Mouse (Mus musculus) v-Abl transformed pro-B cells (cell line): ENCODE results near the gene Pknox2.

Source experiments
- in situ Hi-C, 2 experiments: fragments of 400-800 bp; cut with MboI; formaldehyde crosslinking; loops; one replicate each; pipeline ENCODE4 v1.15.1; 2025; ENCODE audit not compliant: unreplicated experiment in 2 of 2

Gene Pknox2

DNA sequence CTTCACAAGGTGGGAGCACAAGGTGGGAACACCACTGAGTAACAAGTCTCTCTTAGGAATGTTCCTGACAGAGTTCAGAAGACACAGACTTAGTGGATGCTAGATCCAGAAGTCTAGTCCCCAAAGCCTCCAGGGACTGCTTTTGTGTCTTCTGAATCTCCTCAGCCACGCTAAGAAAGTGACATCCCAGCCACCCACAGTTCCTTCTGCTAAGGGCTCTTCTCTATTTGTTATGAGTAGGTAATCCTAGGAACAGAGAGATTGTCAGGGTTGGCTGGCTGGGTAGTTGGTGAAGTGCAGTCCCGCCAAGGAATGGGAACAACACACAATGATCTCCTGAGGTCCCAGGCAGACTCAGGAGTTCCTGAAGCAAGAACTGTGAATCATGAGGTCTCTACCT lies 85.6 kb downstream of the Pknox2 start:
- in situ Hi-C loops, result no loop called here

DNA sequence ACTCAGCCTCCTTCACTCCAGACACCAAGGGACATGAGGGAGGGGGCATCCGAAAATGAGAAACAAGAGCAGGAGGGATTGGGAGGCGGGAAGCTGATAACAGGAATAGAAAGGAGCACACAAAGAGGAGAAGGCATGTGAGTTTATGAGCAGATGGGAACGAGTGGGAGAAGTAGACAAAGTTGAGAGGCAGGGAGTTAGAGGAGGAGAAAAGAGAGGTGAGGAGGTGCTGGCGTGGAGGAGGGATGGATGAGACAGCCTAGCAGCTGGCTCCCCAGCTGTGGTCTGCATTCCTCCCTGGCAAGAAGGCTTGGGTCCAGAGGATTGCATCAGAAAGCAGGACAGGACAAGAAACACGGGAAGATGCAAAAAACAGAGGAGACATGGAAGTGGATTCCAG lies 92.5 kb downstream of the Pknox2 start:
- in situ Hi-C loops, result no loop called here

DNA sequence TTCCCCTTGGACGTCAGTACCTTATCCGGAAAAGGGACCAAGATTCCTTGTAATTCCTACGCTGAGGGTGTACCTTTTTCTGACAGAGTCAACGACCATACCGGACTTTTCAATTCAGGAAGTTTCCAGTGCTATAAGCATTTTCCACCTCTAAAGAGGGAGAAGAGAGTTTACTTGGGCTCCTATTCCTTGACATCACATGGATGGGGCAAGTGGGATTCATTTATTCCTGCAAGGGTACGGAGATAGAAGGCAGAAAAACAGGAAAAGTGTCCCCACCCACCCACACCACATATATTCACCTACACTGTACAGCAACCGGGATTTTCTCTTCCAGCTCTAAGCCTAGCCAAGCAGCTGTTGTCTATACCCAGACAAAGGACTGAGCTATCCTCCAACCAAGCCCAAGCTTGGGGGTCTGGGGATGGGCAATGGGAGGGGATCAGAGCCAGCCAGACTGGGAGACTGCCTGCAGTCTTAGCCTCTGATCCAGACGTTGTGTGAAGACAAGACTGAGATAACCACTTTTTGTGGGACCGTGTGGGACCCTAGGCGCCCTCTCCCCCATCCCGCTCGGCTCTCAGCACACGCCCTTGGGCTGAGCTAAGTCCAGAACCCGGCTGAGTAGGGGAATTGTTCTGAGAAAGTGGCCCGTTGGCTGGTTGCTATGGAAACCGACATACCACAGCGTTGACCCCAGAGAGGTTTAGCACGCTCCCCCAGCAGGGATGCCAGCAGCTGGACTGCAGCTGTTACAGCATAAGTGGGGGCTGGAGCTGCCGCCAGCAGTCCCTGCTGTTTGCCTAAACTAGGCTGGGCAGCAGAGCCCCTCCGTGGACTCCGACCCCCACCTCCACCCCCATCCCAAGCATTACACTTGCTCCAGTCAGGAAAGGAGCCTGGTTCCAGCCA lies 93.3 kb downstream of the Pknox2 start:
- in situ Hi-C loops, result no loop called here

- in situ Hi-C loops, result no loop called here
Observed at GRCm38 (mm10) chr9:37053041-37053440, 94.2 kb downstream of the Pknox2 start.

DNA sequence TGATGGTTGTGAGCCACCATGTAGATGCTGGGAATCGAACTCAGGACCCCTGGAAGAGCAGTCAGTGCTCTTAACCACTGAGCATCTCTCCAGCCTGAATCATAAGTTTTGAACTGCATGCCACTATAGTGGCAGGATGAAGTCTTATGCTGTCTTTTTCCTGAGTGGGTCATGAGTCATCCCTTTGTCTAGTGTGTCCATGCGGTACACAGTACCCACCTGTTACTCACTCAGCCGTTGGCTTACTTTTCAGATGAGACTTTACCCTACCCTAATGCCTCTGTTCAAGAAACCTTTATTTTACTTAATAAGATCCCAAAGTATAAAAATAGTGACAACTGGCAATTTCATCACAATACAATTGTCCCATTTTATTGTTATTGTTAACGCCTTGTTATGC lies 95.5 kb downstream of the Pknox2 start:
- in situ Hi-C loops, result no loop called here

DNA sequence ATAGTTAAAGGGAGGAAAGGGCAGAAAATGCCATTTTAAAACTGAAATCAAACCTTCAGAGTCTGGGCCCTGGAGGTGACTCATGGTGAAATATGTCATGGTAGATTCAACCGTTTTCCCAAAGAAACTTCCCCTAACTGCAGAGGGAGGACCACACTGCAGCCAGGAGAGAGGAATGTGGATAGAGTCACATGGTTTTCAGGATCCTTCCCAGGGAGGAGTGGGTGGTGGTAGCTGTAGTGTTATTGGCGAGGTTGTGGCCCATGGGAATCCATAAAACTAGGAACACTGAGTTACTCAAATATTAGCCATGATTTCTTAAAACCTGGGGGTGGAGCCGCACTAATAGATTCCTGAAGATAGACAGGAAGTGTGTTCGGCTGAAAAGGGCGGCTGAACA lies 99.7 kb downstream of the Pknox2 start:
- in situ Hi-C loops, result no loop called here

DNA sequence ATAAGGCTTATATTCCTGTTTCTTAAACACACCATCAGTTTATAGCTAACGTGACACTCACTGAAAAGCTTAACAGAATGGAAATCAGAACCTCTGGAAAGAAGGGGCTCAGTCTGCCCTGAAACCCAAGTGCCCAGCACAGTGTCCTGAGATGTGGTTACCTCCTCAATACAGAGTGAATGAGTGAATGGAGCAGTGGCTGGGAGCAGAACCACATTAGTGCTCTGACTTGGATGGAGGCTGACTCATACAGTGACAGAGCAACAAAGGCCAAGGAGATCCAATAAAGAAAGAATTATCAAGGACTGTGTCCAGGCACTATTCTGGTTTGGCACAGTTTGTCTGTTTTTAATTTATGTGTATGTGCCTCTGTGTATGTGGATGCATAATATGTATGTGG lies 101.3 kb downstream of the Pknox2 start:
- in situ Hi-C loops, result no loop called here

DNA sequence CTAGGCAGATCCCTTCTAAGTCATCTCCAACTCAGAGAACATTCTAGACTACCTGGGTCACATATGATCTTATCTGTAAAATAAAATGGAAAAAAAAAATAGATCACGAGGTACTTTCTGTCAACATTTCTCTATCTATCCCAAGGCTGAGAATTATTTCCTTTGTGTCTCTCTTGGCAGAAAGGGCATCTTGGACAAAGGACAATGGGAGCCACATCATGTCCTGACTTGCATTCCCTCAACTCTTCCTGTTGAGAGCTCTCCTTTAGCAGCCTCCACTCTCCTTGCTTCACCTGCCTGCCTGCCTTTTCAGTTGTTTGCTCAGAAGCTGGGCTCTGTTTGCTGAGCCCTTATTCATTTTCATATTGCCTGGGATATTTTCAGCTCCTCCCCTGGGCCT lies 103.0 kb downstream of the Pknox2 start:
- in situ Hi-C loops, result no loop called here

DNA sequence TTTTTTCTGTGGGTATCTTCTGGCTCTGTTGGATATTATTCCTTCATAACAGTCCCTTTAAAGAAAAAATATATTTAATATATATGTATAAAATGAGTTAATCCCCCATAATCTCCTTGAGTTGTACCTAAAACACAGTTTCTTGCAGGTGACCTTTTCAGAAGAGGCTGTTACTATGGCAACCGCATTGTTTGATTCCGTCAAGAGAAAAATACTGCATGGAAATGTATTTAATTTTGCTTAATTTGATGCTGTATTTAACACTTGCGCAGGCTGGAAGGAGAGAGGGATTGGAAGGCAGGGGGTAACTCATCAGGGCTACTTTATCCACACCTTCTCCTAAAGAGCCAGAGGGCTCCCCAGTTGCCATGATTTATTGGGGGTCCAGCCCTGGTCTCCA lies 108.3 kb downstream of the Pknox2 start:
- in situ Hi-C loops, result no loop called here

DNA sequence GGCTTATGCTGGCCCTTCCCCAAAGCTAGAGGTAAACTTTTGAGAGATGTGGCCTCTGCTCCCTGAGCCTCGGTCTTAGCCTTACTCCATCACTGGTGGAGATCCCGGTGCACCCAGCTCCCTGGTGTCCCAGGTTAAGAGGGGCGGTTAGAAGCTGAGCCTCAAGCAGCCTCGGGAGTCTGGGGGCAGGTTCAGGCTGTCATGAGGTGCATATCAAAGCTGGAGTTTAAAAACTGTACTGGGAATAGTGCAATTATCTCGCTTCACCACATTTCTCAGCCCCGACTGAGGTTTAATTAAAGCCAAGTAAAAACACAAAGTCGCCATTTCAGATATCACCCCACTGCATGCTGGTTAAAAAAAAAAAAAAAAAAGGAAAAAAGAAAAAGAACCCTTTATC lies 108.8 kb downstream of the Pknox2 start:
- in situ Hi-C loops, result no loop called here

DNA sequence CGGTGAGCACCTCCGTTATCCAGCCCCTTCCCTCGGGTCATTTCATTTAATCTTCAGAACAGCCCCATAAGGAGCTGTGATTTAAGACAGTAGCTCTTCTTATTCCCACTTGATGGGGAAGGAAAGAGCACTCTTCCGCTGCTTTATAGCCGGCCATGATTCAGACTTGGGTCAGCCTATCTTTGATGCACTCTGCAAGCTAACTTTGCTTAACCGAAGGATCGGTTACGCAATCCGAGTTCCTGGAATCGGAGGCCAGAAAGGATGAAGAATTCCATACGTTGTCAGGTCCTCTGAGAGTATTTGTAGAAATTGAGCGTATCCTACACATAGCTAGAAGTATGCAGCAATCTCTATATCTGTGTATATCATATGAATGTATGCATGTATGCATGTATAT lies 109.8 kb downstream of the Pknox2 start:
- in situ Hi-C loops, result no loop called here

DNA sequence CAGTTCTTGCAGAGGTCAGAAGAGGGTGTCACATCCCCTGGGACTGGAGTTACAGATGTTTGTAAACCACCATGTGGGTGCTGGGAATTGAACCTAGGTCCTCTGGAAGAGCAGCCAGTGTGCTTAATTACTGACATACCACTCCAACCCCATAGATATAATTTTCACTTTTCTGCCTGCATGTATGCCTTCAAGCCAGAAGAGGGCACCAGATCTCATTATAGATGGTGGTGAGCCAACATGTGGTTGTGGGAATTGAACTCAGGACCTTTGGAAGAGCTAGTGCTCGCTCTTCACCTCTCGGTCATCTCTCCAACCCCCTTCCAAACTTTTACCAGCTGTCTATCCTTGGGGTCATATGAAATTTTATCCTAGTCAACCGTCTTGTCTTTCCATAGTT lies 112.0 kb downstream of the Pknox2 start:
- in situ Hi-C loops, result no loop called here

DNA sequence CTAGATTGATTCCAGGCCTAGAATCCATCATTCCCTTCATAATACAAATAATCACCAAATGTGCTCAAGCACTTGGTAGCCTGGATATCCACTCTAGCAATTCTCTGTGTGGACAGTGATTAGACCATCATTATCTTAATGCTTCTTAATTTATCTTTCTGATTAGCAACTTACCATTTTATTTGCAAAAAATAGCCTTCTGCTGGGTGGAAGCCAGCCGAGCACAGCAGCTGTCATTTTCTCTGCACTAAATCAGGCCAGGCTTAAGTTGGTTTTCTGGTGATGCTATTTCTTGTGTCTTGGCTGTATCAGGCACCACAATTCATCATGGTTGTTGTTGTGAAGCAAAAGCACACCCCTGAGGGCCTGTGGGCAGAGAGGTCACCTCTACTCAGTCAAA lies 112.9 kb downstream of the Pknox2 start:
- in situ Hi-C loops, result no loop called here

DNA sequence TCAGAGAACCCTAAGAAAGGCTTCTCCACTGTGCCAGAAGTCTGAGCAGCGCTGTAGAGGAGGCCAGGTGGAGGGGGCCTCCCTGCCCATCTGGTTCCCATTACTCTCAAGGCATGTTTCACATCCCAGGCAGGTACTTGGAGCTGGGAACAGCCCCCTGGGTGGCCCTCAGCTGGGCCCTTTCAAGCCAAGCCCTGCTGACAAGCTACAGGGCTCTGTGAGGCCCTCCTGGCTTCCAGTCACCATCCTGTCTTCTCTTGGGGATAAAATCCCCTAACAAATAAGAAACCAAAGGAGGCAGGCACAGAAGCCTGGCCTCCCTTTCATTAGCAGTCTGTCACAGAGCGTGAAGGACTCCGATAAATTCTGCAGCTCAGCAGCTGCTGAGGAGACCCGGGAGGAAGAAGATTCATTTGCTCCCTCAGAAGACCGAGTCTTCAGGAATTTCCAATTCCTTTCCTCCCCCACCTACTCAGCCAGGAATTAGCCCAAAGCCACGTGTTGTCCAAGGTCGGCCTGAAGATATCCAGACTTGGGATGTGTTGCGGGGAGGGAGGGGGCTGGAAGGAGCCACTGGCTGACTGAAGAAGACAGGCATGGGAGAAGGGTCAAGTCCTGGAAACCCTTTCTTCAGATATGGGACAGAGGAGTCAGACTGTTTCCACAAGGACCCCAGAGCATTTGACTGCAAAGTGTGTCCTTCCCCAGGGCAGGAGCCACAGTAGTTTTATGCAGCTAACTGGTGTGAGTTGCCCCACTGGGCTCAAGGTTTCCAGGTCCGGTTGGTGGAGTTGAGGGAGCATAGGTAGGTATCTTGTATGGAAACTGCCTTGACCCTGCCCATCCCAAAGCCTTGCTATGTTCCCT lies 116.6 kb downstream of the Pknox2 start:
- in situ Hi-C loops, result no loop called here

GRCm38 (mm10) chr9:37029811-37030346 lies 117.3 kb downstream of the Pknox2 start:
- in situ Hi-C loops, result no loop called here

DNA sequence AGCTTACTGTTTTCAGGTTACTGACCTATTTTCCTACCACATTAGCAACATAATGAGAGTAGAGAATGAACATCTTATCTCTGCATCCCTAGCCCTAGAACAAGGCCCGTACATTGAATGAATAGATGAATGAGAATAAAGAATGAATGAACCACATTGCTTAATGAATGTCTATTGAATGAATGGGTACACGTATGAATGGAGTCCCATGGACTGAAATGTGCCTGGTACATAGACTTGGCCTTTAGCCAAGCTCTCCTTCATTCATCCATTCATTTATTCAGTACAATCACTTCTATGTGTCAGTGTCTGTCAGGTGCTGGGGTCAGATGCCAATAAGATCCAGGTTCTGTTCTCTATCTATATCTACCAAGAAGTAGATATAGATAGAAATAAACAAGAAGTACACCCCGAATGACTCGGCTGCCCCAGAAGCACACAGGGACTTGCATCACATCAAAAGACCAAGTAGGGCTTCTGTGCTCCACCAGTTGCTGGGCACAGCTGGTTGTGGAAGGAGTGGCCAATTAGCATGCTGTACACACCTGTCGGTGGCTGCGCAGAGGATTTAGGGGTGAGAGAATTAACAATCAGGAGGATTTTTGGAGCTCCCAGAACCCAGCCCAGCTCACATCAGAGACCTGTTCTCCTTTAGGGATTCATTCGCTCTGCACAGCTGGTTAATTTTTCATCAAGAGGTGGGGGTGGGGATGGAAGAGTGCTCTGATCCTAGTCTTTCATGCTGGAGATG lies 119.2 kb downstream of the Pknox2 start:
- in situ Hi-C loops, result no loop called here

DNA sequence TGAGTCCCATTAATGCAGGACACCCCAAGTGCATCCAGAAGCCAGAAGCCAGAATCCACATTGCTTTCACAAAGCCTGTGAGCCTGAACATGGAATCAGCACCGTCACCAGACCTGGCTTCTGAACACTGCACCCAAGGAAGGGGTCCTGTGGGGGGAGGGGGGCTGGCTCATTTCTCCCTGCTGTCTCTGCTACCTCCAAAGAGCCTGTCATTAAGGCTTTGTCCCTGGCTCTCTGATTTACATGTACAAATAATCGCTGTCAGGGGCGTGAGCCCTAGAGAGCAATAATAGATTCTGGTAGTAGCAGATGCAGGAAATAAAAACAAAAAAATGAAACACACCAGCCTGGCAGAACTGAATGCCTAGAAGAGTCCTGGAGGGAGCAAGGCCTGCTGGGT lies 121.3 kb downstream of the Pknox2 start:
- in situ Hi-C loops, result no loop called here

GRCm38 (mm10) chr9:37021586-37022230 lies 125.5 kb downstream of the Pknox2 start:
- in situ Hi-C loops, result no loop called here

DNA sequence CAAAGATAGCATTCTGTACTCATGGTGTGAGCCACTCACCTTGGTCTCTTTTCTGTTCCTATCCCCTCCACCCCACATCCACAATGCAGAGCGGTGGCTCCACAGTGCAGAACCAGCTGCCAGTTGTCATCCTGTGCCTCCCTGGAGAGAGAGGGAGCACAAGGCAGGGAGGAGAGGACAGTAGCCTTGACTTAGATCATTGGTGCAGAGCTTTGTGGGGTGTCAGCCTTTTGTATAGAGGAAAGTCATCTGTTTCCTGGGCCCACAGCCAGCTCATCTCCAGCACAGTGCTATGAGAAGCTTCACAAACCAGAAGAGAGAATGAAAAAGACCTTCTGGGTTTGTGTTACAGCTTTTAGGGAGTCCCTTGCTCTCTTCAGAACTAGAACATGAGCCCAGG lies 129.1 kb downstream of the Pknox2 start:
- in situ Hi-C loops, result no loop called here

DNA sequence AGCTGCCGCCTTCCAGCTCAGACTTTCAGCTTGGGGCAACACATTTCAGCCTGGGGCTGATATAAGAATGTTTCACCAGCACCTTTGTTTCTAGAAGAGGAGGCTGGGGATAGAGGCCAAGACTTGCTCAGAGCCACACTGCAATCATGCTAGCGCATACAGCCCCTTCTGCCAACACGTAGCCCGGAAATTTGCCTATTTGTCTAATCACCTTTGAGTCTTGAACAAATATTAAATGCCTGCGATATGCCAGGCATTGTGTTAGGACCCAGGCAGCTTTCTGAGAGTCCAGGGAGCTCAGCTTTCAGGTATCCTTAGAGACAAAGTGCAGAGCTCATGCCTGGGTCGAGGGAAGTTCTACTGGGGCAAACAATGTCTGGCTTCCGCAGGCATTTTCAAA lies 130.0 kb downstream of the Pknox2 start:
- in situ Hi-C loops, result no loop called here
